Mouse (Mus musculus): ENCODE results near the gene Wdr46. TPM values are rescaled to one million over a fixed set of nuclear protein-coding genes. Genes with fewer than 3 reads are reported as not detected.
"Not testable (repeated sequence)": the region's sequence is repeated elsewhere in the genome, so short reads cannot be mapped to it uniquely, and the experiment has no call there.

Gene Wdr46
- total RNA-seq, 2 experiments from 2014 or later: 17.5 to 18.5 TPM

- DNase-seq (ENCODE audit: low spot score in 2 of 2): no peak
These were observed 9.7 kb downstream of the Wdr46 start for GRCm38 (mm10) chr17:33950131-33950625.

- peak; percentile 65 to 79 for DNase-seq (ENCODE audit: low spot score in 2 of 2)
These were observed 10.8 kb downstream of the Wdr46 start, which contains the start of gene B3galt4 for GRCm38 (mm10) chr17:33951021-33951946. TSS of gene B3galt4 (minus strand) at chr17:33951488.

- not testable (repeated sequence) for DNase-seq (ENCODE audit: low spot score in 2 of 2)
These were observed 11.6 kb downstream of the Wdr46 start for GRCm38 (mm10) chr17:33952015-33952414.

- no peak for DNase-seq (ENCODE audit: low spot score in 2 of 2)
These were observed 12.4 kb downstream of the Wdr46 start for GRCm38 (mm10) chr17:33952879-33953278.

GRCm38 (mm10) chr17:33953310-33953709 is 12.8 kb downstream of the Wdr46 start:
- no peak for DNase-seq (ENCODE audit: low spot score in 2 of 2)

GRCm38 (mm10) chr17:33953961-33954565 is 13.6 kb downstream of the Wdr46 start:
- DNase-seq (ENCODE audit: low spot score in 2 of 2): no peak

GRCm38 (mm10) chr17:33954646-33955554 is 14.4 kb downstream of the Wdr46 start:
- DNase-seq (ENCODE audit: low spot score in 2 of 2): no peak

- peak; percentile 95 to 99 for DNase-seq (ENCODE audit: low spot score in 2 of 2)
These were observed 15.2 kb downstream of the Wdr46 start, which contains the start of the genes Vps52 and Rps18 for GRCm38 (mm10) chr17:33955555-33956214. TSS of gene Vps52 (plus strand) at chr17:33955812. TSS of gene Rps18 (minus strand) at chr17:33956001.

GRCm38 (mm10) chr17:33956336-33956735 is 15.9 kb downstream of the Wdr46 start:
- DNase-seq (ENCODE audit: low spot score in 2 of 2): no peak

GRCm38 (mm10) chr17:33957493-33957892 is 17.0 kb downstream of the Wdr46 start:
- no peak for DNase-seq (ENCODE audit: low spot score in 2 of 2)

- no peak for DNase-seq (ENCODE audit: low spot score in 2 of 2)
These were observed 18.0 kb downstream of the Wdr46 start for GRCm38 (mm10) chr17:33958451-33958850.

GRCm38 (mm10) chr17:33959135-33959534 is 18.7 kb downstream of the Wdr46 start:
- DNase-seq (ENCODE audit: low spot score in 2 of 2): no peak

- DNase-seq (ENCODE audit: low spot score in 2 of 2): no peak
These were observed 19.5 kb downstream of the Wdr46 start for GRCm38 (mm10) chr17:33959948-33960347.

GRCm38 (mm10) chr17:33962876-33963275 is 22.4 kb downstream of the Wdr46 start:
- DNase-seq (ENCODE audit: low spot score in 2 of 2): no peak

- no peak for DNase-seq (ENCODE audit: low spot score in 2 of 2)
These were observed 24.8 kb downstream of the Wdr46 start for GRCm38 (mm10) chr17:33965082-33965845.

GRCm38 (mm10) chr17:33965846-33966550 is 25.5 kb downstream of the Wdr46 start:
- DNase-seq (ENCODE audit: low spot score in 2 of 2): no peak

- peak; percentile 73 to 83 for DNase-seq (ENCODE audit: low spot score in 2 of 2)
These were observed 28.0 kb downstream of the Wdr46 start for GRCm38 (mm10) chr17:33968489-33968888.

GRCm38 (mm10) chr17:33968927-33969326 is 28.5 kb downstream of the Wdr46 start:
- DNase-seq (ENCODE audit: low spot score in 2 of 2): no peak

GRCm38 (mm10) chr17:33969394-33969793 is 28.9 kb downstream of the Wdr46 start:
- DNase-seq (ENCODE audit: low spot score in 2 of 2): no peak

All from layer of hippocampus, postnatal 14 days (tissue).